Mouse (Mus musculus) kidney, adult 2 months (tissue): ENCODE results near the gene Fosl2. TPM values are rescaled to one million over a fixed set of nuclear protein-coding genes. Genes with fewer than 3 reads are reported as not detected.

Experiments used
- DNase-seq: peaks from one replicate; pipeline ENCODE4 v3.0.0; 2021
- H3K27ac ChIP-seq: fragments of 200-500 bp; 2 replicates; pipeline ENCODE4 v1.5.1; 2012; ENCODE audit warnings: low read depth, low read length, control low read depth, inconsistent platforms; ENCODE audit not compliant: insufficient read depth
- H3K27me3 ChIP-seq: fragments of 200-500 bp; replicated peaks from 2 replicates; pipeline ENCODE4 v1.6.1; 2012; ENCODE audit warnings: mild to moderate bottlenecking, moderate library complexity, low read length, inconsistent platforms; ENCODE audit not compliant: control insufficient read depth, insufficient read depth
- H3K36me3 ChIP-seq: fragments of 200-500 bp; 2 replicates; pipeline ENCODE4 v1.6.1; 2012; ENCODE audit warnings: mild to moderate bottlenecking, moderate library complexity, low read length, inconsistent platforms; ENCODE audit not compliant: control insufficient read depth, insufficient read depth
- H3K4me1 ChIP-seq: fragments of 200-500 bp; 2 replicates; pipeline ENCODE4 v1.6.1; 2011; ENCODE audit warnings: low read length; ENCODE audit not compliant: control insufficient read depth, insufficient read depth
- H3K4me3 ChIP-seq: fragments of 200-500 bp; 2 replicates; pipeline ENCODE4 v1.5.1; 2011; ENCODE audit warnings: mild to moderate bottlenecking, low read depth, low read length, control low read depth; ENCODE audit not compliant: insufficient read depth
- CTCF ChIP-seq: fragments of 200-500 bp; conservative IDR thresholded peaks from 2 replicates; pipeline ENCODE4 v1.5.1; 2011; ENCODE audit warnings: low read depth, mild to moderate bottlenecking, control low read depth, low read length, moderate library complexity, mixed read lengths; ENCODE audit not compliant: insufficient read depth, insufficient read length
- POLR2A ChIP-seq: fragments of 200-500 bp; IDR thresholded peaks from one replicate; pipeline ENCODE4 v1.6.1; 2011; ENCODE audit warnings: low read depth, low read length, control low read depth
- WGBS: fragments of 180-500 bp; shearing (Covaris S2); methylation state at CpG from one replicate; pipeline ENCODE4 v1.1.7; 2018; 5-methylcytosine and 5-hydroxymethylcytosine counted together
- polyA plus RNA-seq: library from polyadenylated mRNA; depleted of rRNA; stranded (reverse); fragments of >200 nt; gene quantifications from 2 replicates; pipeline ENCODE4 v1.2.3, GENCODE M21; 2012

The Fosl2 gene
- polyA plus RNA-seq, 1 experiment: 7.5 TPM

DNA sequence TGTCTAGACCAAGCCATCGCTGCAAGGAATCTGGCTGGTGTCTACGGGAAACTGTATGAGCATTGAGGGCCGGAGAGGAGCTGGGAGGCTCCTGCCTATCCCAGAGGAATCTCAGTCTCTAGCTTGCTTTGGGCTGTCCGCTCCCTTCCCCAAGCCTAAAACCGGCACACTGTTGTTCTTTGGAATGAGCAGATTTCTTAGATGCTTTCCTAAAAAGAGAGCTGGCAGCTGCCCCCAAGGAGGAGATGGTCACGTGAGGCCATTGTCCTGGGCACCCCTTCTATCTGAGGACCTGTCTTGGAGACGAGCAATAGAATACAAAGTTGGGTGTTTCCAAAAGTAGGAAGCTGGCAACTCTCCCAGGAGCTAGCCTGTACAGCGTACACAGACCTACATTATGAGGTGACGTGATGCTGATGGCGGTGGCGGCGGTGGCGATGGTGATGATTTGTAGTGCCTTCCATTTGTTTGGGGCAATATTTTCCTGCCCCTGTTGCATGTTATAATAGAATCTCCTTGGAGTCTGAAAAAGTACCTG is 7.9 kb downstream of the Fosl2 start:
- 66% methylated on average over 13 of the region's 13 CpGs for WGBS
- no peak overlapping the region for H3K4me3 ChIP-seq
- peak overlapping the region; percentile 26; the same call in 1 of the 2 replicates for H3K27ac ChIP-seq

DNA sequence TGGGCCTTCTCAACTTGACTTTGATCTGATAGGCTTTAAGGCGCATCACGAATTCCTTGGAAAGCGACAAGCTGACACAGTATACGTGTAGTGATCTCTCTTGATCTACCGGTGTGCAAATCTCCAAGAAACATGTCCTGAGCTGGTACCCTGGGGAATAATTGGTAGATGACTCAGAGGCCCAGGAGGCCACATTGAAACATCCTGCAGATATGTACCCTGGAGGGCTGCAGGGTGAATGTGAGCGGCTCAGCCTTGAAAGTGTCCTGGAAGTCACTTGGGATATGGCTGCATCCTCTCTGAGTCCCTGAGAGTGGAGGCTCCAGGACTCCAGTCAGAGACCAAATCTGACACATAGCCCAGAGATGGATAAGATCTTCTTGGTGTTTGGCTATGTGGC is 10.7 kb downstream of the Fosl2 start:
- no peak for DNase-seq
- 87% methylated on average over 6 of the region's 6 CpGs for WGBS
- H3K4me1 ChIP-seq: peaks cover 4% of the 10 kb centered on the region; the same call in 1 of the 2 replicates
- H3K27me3 ChIP-seq: no peaks in the 10 kb centered on the region
- H3K36me3 ChIP-seq: no peaks in the 10 kb centered on the region
- no peak overlapping the region for H3K27ac ChIP-seq
- H3K4me3 ChIP-seq: no peak overlapping the region
- TF ChIP-seq CTCF (no peak), POLR2A (no peak)

More for the DNA sequence above, 7.9 kb downstream of the Fosl2 start:
- no peaks in the 10 kb centered on the region for H3K36me3 ChIP-seq
- no peaks in the 10 kb centered on the region for H3K27me3 ChIP-seq
- TF ChIP-seq CTCF (no peak), POLR2A (no peak)
- peaks cover 9% of the 10 kb centered on the region for H3K4me1 ChIP-seq
- peak; percentile 61 for DNase-seq

DNA sequence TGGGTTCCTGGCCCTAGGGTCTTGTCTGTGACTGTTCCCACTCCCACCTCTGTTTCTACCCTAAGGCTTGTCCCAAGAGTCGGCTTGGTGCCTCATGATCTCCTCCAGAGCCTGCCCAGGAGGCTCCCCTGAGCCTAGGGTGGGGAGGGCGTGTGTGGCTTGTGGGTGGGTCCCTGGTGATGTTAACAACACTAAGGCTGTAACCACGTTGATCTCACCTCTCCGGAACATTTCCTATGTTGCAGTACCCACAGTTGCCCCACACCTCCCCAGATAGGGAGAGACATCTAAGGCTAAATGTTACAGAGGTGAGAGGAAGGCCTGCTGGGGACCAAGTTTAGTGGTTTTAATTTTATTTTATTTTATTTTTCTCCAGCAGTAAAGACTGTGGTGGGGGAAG is 13.0 kb downstream of the Fosl2 start:
- Histone ChIP-seq H3K27me3 (no peaks in the 10 kb centered on the region), H3K4me1 (no peaks in the 10 kb centered on the region), H3K36me3 (no peaks in the 10 kb centered on the region; the same call in 1 of the 2 replicates), H3K27ac (no peak overlapping the region), H3K4me3 (no peak overlapping the region)
- 81% methylated on average over 4 of the region's 4 CpGs for WGBS
- no peak for DNase-seq
- TF ChIP-seq POLR2A (no peak), CTCF (no peak)

DNA sequence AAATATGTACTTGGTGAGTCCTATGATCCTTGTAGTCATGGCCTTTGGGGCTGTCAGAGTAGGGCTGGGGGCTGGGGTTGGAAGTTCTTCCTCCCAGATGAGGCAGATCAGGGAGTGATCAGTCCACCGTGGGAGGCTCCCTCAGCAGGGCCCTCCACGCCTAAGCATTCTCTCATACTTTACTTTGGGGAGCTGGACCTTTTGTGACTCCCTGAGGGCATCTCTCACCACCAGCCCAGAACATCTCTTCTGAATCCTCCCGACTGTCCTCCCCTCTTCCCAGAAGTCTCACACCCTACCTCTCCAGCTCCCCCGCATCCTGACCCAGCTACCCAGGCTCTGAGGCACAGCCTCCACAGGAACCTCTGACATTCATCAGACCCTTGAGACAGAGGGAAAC is 15.6 kb downstream of the Fosl2 start:
- Histone ChIP-seq H3K4me1 (no peaks in the 10 kb centered on the region), H3K36me3 (no peaks in the 10 kb centered on the region; the same call in 1 of the 2 replicates), H3K27ac (no peak overlapping the region), H3K4me3 (no peak overlapping the region), H3K27me3 (no peaks in the 10 kb centered on the region)
- no peak for DNase-seq
- WGBS: 69% methylated on average over 4 of the region's 4 CpGs
- TF ChIP-seq POLR2A (no peak), CTCF (no peak)

DNA sequence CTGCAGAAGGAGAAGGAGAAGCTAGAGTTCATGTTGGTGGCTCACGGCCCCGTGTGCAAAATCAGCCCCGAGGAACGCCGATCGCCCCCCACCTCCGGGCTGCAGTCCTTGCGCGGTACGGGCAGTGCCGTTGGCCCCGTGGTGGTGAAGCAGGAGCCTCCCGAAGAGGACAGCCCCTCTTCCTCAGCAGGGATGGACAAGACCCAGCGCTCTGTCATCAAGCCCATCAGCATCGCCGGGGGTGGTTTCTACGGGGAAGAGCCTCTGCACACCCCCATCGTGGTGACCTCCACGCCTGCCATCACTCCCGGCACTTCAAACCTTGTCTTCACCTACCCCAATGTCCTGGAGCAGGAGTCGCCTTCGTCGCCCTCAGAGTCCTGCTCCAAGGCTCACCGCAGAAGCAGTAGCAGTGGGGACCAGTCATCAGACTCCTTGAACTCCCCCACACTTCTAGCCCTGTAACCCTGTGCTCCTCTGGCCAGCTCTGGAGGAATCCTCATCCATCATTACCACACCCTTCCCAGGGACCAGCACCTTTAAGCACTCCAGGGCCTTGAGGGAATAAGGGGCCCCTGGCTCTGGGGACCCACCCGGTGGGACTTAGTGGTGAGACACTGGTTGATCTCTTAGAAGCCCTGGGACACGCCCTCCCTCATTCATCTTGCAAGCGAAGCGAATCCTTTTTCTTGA is 17.3 kb downstream of the Fosl2 start:
- H3K4me1 ChIP-seq: no peaks in the 10 kb centered on the region
- H3K27ac ChIP-seq: no peak overlapping the region
- DNase-seq: no peak
- no peak overlapping the region for H3K4me3 ChIP-seq
- TF ChIP-seq CTCF: no peak
- no peak for TF ChIP-seq POLR2A
- 83% methylated on average over 28 of the region's 28 CpGs for WGBS
- no peaks in the 10 kb centered on the region; the same call in 1 of the 2 replicates for H3K36me3 ChIP-seq
- H3K27me3 ChIP-seq: no peaks in the 10 kb centered on the region

DNA sequence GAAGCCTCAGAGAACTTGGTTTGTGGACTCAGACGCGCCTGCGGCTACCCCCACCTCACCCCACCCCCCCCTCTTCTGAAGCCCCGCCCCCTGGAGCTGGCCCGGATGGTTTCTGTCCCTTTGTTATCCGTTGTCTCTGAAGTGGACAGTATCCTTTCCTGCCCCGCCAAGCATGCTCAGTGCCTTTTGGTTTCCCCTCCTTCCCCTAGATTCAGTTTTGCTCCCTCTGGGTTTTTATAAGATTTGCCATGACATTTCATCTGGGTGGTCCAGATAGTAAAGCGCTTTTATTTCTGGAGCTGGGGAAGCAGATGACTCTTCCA is 17.8 kb downstream of the Fosl2 start:
- Histone ChIP-seq H3K27me3 (no peaks in the 10 kb centered on the region), H3K27ac (no peak overlapping the region), H3K36me3 (no peaks in the 10 kb centered on the region; the same call in 1 of the 2 replicates), H3K4me1 (no peaks in the 10 kb centered on the region), H3K4me3 (no peak overlapping the region)
- DNase-seq: no peak
- no peak for TF ChIP-seq CTCF
- no peak for TF ChIP-seq POLR2A
- WGBS: 68% methylated on average over 8 of the region's 8 CpGs

DNA sequence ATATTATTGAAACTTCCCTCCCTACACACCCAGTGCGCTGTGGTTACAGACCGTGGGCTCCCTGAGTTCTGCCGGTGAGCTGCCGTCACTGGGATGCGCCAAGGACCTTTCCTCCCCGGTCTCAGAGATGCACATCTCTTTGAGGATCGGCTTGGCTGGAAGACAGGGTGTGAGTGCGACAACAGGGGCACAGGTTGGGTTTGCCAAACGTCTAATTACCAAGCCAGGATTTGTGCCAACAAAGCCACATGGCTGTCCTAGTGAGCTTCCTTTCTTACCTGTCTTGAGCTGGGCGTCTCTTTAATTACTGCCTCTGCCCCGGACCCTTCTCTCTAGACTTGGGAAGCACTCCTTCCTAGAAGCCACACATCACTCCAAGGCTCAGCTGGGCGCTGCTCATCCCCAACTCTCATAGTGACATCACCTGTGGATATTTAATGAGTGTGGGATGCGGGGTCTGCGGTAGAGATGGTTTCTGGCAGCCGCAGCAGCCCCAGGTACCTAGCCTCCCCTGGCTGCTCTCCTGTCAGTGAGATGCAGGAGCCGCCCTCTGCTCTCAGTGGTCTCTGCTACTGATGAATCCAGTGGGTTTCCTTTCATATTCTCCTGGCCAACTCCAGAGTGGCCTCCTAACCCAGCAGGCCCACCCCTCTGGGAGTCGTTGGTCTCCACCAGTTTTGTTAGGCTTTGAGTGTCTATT is 18.3 kb downstream of the Fosl2 start:
- no peak overlapping the region for H3K4me3 ChIP-seq
- no peak for TF ChIP-seq POLR2A
- no peak for TF ChIP-seq CTCF
- WGBS: 86% methylated on average over 17 of the region's 17 CpGs
- no peak overlapping the region for H3K27ac ChIP-seq
- no peak for DNase-seq
- no peaks in the 10 kb centered on the region for H3K27me3 ChIP-seq
- H3K36me3 ChIP-seq: no peaks in the 10 kb centered on the region; the same call in 1 of the 2 replicates
- no peaks in the 10 kb centered on the region for H3K4me1 ChIP-seq
